Mouse (Mus musculus): ENCODE measurements around the gene Eif2b5. TPM values are rescaled to one million over a fixed set of nuclear protein-coding genes. Genes with fewer than 3 reads are reported as not detected.

The Eif2b5 gene
- polyA plus RNA-seq (2021; fragmentation: Nextera tagmentation), result 27.9 and 32.3 TPM in 2 replicates
- long read RNA-seq, experiment 1, transcript Eif2b5-201 (16 exons, 2,554 nt), result major isoform, 27 of 41 reads
- long read RNA-seq, experiment 1, partial matches to known transcripts, result 11 of 41 reads
- long read RNA-seq, experiment 1, other reads (novel, unspliced or antisense), result 3 of 41 reads
- long read RNA-seq, experiment 2, transcript Eif2b5-201 (16 exons, 2,554 nt), result major isoform, 224 of 277 reads
- long read RNA-seq, experiment 2, partial matches to known transcripts, result 22 of 277 reads
- long read RNA-seq, experiment 2, other reads (novel, unspliced or antisense), result 31 of 277 reads

DNA sequence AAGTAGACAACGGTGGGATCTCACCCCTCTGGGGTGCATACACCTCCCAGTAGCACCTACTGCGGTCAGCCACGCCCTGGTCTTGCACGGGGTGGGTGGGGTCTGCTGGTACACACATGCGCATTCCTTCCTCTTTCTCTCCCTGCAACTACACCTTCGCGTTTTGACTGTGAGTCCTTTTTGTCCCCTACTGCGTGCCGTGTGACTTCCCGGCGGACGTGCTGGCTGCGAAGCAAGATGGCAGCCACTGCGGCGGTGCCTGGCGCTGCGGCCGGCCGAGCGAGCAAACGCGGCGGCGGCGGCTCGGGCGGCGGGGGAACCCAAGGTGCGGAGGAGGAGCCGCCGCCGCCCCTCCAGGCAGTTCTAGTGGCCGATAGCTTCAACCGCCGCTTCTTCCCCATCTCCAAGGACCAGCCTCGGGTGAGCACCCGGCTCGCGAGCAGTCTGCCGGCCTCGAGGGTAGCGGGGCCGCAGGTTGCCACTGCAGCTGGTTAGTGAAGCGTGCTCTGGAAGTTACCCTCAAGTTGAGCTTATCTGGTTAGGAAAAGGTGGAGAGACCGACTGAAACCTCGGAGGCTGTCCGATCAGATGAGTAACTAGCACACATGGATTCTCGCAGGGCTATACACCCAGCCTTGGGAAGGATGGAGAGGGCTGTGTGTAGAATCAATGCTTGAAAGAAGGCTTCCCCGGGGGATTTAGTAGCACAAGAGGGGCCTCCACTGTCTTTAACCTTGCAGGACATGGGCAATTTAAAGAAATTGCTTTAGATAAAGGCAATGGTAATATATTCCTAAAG, at the start of gene Eif2b5:
Gene Eif2b5, plus strand, starts transcription at position 141 of the 799 bp plus-strand sequence.

DNA sequence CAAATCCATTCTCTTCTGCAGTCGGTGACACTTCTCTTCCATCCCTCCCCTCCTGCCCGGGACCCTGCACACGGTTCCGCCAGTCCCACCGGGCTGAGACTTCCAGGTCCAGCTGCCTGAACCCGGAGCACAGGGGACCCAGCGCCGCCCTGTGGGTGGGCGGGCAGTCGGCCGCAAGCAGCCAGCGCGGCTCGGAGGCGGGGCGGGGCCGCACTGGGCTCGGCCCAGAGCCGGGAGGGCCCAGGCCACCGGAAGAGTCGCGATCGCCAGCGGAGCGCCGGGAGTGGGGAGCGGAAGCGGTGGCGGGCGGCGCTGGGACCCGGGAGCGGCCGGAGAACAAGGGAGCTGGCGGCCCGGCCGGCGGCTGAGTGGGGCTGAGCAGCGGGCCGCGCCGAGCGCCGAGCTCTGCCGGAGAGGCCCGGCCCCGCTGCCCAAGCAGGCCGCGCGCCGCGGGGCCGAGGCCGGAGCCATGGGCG, 18.1 kb downstream of the Eif2b5 start, which contains the start of gene Dvl3:
Gene Dvl3, plus strand, starts transcription at position 257 of the 476 bp plus-strand sequence.

DNA sequence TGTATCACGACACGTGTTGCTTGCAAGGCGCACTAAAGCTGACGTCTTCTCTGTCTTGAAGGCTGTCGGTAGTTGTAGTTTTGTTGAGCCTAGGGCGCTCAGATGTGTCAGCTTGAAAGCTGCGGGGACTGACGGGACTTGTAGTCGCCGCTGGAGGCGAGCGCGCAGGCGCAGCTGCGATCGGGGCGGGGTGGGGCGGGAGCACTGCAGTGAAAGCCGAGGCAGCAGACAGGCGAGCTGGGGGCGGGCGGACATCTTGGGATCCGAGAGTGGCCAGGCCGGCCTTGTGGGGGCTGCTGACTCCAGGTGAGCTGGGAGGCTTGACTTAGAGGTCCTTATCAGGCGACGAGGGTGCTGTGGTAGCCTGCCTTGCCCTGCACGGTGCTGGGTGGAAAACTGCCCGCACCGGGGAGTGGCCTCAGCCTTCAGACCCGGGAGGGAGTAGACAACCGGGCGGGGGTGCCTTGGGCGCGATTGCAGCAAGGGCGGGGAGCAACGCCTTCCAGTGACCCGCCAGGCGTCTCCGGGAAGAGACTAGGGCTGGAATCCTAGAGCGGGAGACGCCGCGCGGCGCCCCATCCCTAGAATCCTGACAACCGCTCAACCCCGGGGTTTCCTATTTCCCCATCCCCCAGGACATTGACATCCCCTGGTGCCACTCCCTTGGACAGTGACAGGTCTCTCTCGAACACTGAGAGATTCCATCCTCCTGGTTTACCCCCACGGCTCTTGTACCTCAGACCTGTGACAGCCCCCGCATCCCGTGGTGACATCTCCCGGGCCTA, 36.9 kb downstream of the Eif2b5 start, which contains the start of gene Ap2m1:
Gene Ap2m1, plus strand, starts transcription at position 183 of the 785 bp plus-strand sequence.

DNA sequence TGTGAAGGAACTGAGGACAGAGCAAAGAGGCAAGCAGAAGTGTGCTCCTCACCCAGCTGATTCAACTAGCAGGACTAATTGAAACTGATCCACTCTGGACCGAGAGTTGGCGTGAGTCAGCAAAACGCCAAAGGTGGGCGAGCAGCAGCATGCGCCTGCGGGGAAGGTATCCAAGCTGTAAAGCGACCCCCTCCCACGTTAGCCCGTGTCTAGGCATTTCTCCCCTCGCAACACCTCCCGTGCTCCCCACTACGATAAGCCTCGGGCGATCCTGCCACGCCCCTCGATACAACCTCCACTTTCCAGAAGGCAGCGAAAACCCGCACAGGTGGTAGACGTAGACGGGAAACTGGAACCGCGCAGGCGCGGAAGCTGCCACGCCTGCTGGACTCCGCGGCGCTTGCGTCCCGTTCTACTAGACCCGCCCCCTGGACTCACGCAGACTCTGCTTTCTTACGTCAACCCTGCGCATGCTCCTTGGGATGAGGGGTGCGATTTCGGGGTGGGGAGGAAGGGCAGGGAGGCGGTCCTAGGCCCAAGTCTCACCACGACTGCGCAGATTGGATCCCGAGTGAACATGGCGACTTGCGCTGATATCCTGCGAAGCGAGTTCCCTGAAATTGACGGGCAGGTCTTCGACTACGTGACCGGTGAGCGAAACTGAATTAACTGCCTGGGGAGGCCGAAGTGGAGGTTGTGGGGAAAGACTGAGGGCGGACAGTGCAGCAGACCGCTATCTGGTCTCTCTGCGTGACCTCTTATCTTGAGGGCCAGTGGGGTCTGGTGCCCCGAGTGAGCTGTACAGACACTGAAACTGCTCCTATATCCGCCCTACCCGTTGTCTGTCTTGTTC, 49.7 kb downstream of the Eif2b5 start, which contains the start of gene Abcf3:
Gene Abcf3, plus strand, starts transcription at position 482 of the 853 bp plus-strand sequence.

Other genes with a start within 250 kb of the Eif2b5 start
- 49.0 and 49.9 TPM in 2 replicates for gene Parl, start 196.4 kb upstream of the Eif2b5 start, polyA plus RNA-seq (2021; fragmentation: Nextera tagmentation)
- gene Cyp2ab1, start 173.4 kb upstream of the Eif2b5 start, polyA plus RNA-seq (2021; fragmentation: Nextera tagmentation), result not detected in 2 replicates
- gene Abcc5, start 72.4 kb upstream of the Eif2b5 start, polyA plus RNA-seq (2021; fragmentation: Nextera tagmentation), result 49.2 and 59.3 TPM in 2 replicates
- 9.0 and 9.6 TPM in 2 replicates for gene Dvl3, start 18.2 kb downstream of the Eif2b5 start, polyA plus RNA-seq (2021; fragmentation: Nextera tagmentation)
- 912 and 945 TPM in 2 replicates for gene Ap2m1, start 36.7 kb downstream of the Eif2b5 start, polyA plus RNA-seq (2021; fragmentation: Nextera tagmentation)
- gene Abcf3, start 49.8 kb downstream of the Eif2b5 start, polyA plus RNA-seq (2021; fragmentation: Nextera tagmentation), result 48.0 and 55.5 TPM in 2 replicates
- gene Vwa5b2, start 90.7 kb downstream of the Eif2b5 start, polyA plus RNA-seq (2021; fragmentation: Nextera tagmentation), result 3.9 and 5.3 TPM in 2 replicates
- gene Eef1akmt4, start 112.8 kb downstream of the Eif2b5 start, polyA plus RNA-seq (2021; fragmentation: Nextera tagmentation), result 7.2 and 9.4 TPM in 2 replicates
- 0.35 TPM in 1 of 2 replicates, not detected in the other for gene Gm49333, start 112.8 kb downstream of the Eif2b5 start, polyA plus RNA-seq (2021; fragmentation: Nextera tagmentation)
- gene Alg3, start 112.9 kb downstream of the Eif2b5 start, polyA plus RNA-seq (2021; fragmentation: Nextera tagmentation), result 13.0 and 15.6 TPM in 2 replicates
- gene Camk2n2, start 122.5 kb downstream of the Eif2b5 start, polyA plus RNA-seq (2021; fragmentation: Nextera tagmentation), result 10.9 and 11.3 TPM in 2 replicates
- 6.9 and 8.6 TPM in 2 replicates for gene Ece2, start 131.0 kb downstream of the Eif2b5 start, polyA plus RNA-seq (2021; fragmentation: Nextera tagmentation)
- 152 TPM in 2 replicates for gene Psmd2, start 152.8 kb downstream of the Eif2b5 start, polyA plus RNA-seq (2021; fragmentation: Nextera tagmentation)
- gene Eif4g1, start 169.5 kb downstream of the Eif2b5 start, polyA plus RNA-seq (2021; fragmentation: Nextera tagmentation), result 20.0 and 20.5 TPM in 2 replicates
- gene Fam131a, start 194.4 kb downstream of the Eif2b5 start, polyA plus RNA-seq (2021; fragmentation: Nextera tagmentation), result 223 and 243 TPM in 2 replicates
- 81.3 and 85.4 TPM in 2 replicates for gene Polr2h, start 218.8 kb downstream of the Eif2b5 start, polyA plus RNA-seq (2021; fragmentation: Nextera tagmentation)
- 9.1 and 10.3 TPM in 2 replicates for gene Clcn2, start 218.9 kb downstream of the Eif2b5 start, polyA plus RNA-seq (2021; fragmentation: Nextera tagmentation)
- 10.3 and 14.1 TPM in 2 replicates for gene Chrd, start 234.3 kb downstream of the Eif2b5 start, polyA plus RNA-seq (2021; fragmentation: Nextera tagmentation)
- 1.0 and 1.5 TPM in 2 replicates for gene Thpo, start 235.7 kb downstream of the Eif2b5 start, polyA plus RNA-seq (2021; fragmentation: Nextera tagmentation)